Mouse (Mus musculus) left cerebral cortex, adult 2 months (tissue): ENCODE data around the gene Dusp2. TPM values are rescaled to one million over a fixed set of nuclear protein-coding genes. Genes with fewer than 3 reads are reported as not detected.
"Not testable (repeated sequence)": the region's sequence is repeated elsewhere in the genome, so short reads cannot be mapped to it uniquely, and the experiment has no call there.

Source experiments
- DNase-seq, 2 experiments: peaks; one replicate each; pipeline ENCODE4 v3.0.0; 2021 to 2022; ENCODE audit warnings: low spot score in 2 of 2, mixed read lengths in 1 of 2; ENCODE audit errors: extremely low spot score in 1 of 2
- H3K27ac ChIP-seq: fragments of 200-600 bp; 2 replicates; pipeline ENCODE4 v1.8.1; 2022
- H3K4me3 ChIP-seq: fragments of 200-600 bp; 2 replicates; pipeline ENCODE4 v1.8.1; 2022
- CTCF ChIP-seq: fragments of 200-600 bp; IDR thresholded peaks from 2 replicates; pipeline ENCODE4 v1.8.1; 2022; ENCODE audit warnings: antibody characterized with exemption, mild to moderate bottlenecking, moderate library complexity
- intact Hi-C: fragments of 180-260 bp; cut with DNase I; formaldehyde crosslinking; loops from one replicate; pipeline ENCODE4 v1.15.1; 2025
- long read RNA-seq, 2 experiments: library from polyadenylated mRNA; stranded (forward); transcript quantifications; one replicate each; pipeline ENCODE4 v2.0.0; 2021; ENCODE audit warnings: borderline mapping rate in 2 of 2
- total RNA-seq, 2 experiments: library from RNA; stranded (reverse); gene quantifications; 2 replicates each; pipeline ENCODE4 v1.2.3; 2021

Gene Dusp2
- total RNA-seq: 1 to 10 TPM; 2.4 to 3.5 TPM
- long read RNA-seq, experiment 1, partial matches to known transcripts: 0 of 1 reads
- long read RNA-seq, experiment 1, other reads (novel, unspliced or antisense): 0 of 1 reads
- long read RNA-seq, experiment 2, partial matches to known transcripts: 0 of 4 reads
- long read RNA-seq, experiment 2, other reads (novel, unspliced or antisense): 1 of 4 reads

- intact Hi-C loops: loop anchor here (5.0 kb wide), 1 partner anchor 64 kb away; the partner anchor contains the start of gene Stard7
- TF ChIP-seq CTCF: no peak
- DNase-seq: peak; percentile 67 to 76
- Histone ChIP-seq H3K27ac (peak within 1 kb of the TSS; percentile 57), H3K4me3 (peak within 1 kb of the TSS; percentile 65)
These were observed at the start of gene Dusp2 for GRCm38 (mm10) chr2:127335767-127336496. Gene Dusp2, plus strand, starts transcription at chr2:127336159.

- no peak overlapping the region for H3K27ac ChIP-seq
- DNase-seq: no peak
- H3K4me3 ChIP-seq: no peak overlapping the region
- intact Hi-C loops: no loop called here
- no peak for TF ChIP-seq CTCF
These were observed 43.7 kb upstream of the Dusp2 start for GRCm38 (mm10) chr2:127292250-127292649.

- no peak for TF ChIP-seq CTCF
- H3K4me3 ChIP-seq: no peak overlapping the region
- intact Hi-C loops: no loop called here
These were observed 38.8 kb upstream of the Dusp2 start for GRCm38 (mm10) chr2:127297001-127297805.

GRCm38 (mm10) chr2:127298056-127298455 lies 37.9 kb upstream of the Dusp2 start:
- no peak for DNase-seq
- Histone ChIP-seq H3K27ac (no peak overlapping the region), H3K4me3 (no peak overlapping the region)
- intact Hi-C loops: no loop called here
- TF ChIP-seq CTCF: no peak

More at GRCm38 (mm10) chr2:127297001-127297805, 38.8 kb upstream of the Dusp2 start:
- DNase-seq: no peak
- no peak overlapping the region for H3K27ac ChIP-seq

GRCm38 (mm10) chr2:127300701-127301100 lies 35.3 kb upstream of the Dusp2 start:
- Histone ChIP-seq H3K27ac (no peak overlapping the region), H3K4me3 (no peak overlapping the region)
- intact Hi-C loops: no loop called here
- TF ChIP-seq CTCF: no peak
- DNase-seq: no peak

GRCm38 (mm10) chr2:127301883-127302282 lies 34.1 kb upstream of the Dusp2 start:
- TF ChIP-seq CTCF: no peak
- intact Hi-C loops: no loop called here
- Histone ChIP-seq H3K4me3 (no peak overlapping the region), H3K27ac (no peak overlapping the region)
- DNase-seq: no peak

- H3K4me3 ChIP-seq, intact Hi-C loops, H3K27ac ChIP-seq, DNase-seq: not testable (repeated sequence)
These were observed 31.8 kb upstream of the Dusp2 start for GRCm38 (mm10) chr2:127304192-127304591.

GRCm38 (mm10) chr2:127304609-127305210 lies 31.2 kb upstream of the Dusp2 start:
- intact Hi-C loops: loop anchor here (5.0 kb wide), 1 partner anchor 38 kb away; no protein-coding TSS in a partner anchor
- TF ChIP-seq CTCF: no peak
- Histone ChIP-seq H3K27ac (no peak overlapping the region), H3K4me3 (no peak overlapping the region)
- DNase-seq: no peak

GRCm38 (mm10) chr2:127306123-127306522 lies 29.8 kb upstream of the Dusp2 start:
- no peak; the same call in 1 of the 2 replicates for TF ChIP-seq CTCF
- intact Hi-C loops: loop anchor here (5.0 kb wide), 1 partner anchor 36 kb away; no protein-coding TSS in a partner anchor
- no peak for DNase-seq
- Histone ChIP-seq H3K4me3 (no peak overlapping the region), H3K27ac (no peak overlapping the region)

- no peak for DNase-seq
- no peak overlapping the region for H3K4me3 ChIP-seq
- intact Hi-C loops: loop anchor here (5.0 kb wide), 1 partner anchor 35 kb away; no protein-coding TSS in a partner anchor
- H3K27ac ChIP-seq: no peak overlapping the region
- TF ChIP-seq CTCF: no peak
These were observed 28.8 kb upstream of the Dusp2 start for GRCm38 (mm10) chr2:127307179-127307578.

- peak; percentile 53 for TF ChIP-seq CTCF
- Histone ChIP-seq H3K4me3 (no peak overlapping the region), H3K27ac (no peak overlapping the region)
- no peak for DNase-seq
- intact Hi-C loops: loop anchor here (5.0 kb wide), 1 partner anchor 34 kb away; no protein-coding TSS in a partner anchor
These were observed 27.3 kb upstream of the Dusp2 start for GRCm38 (mm10) chr2:127308660-127309059.
